23 mouse cellular contexts compared by ENCODE assay signal in genomic region chr10:115262926-115263562, GRCm38 (mm10). TPM values are rescaled to one million over a fixed set of nuclear protein-coding genes. Genes with fewer than 3 reads are reported as not detected.
A peak's percentile ranks its signal among the peaks of the same experiment; 100 is the strongest.
DNase-seq lines count a peak whose midpoint lies in the region; ATAC-seq and TF ChIP-seq lines count a peak whose summit lies in the region.
"Had no signal": no experiment of that assay in that cellular context is flagged by ENCODE, and none has a peak within 500 bp of the region (broad histone marks: within the 10 kb centered on the region; RNA-seq: fewer than 3 reads in every experiment).

No protein-coding gene starts in this region.

- H3K36me3 ChIP-seq in liver, adult 2 months (ENCODE audit: control insufficient read depth, insufficient read depth, low read length), result no peaks in the 10 kb centered on the region
- no peaks in the 10 kb centered on the region for H3K36me3 ChIP-seq in intestine, postnatal 0 days (ENCODE audit: control insufficient read depth, insufficient read depth)
- no peaks in the 10 kb centered on the region for H3K36me3 ChIP-seq in liver, embryonic 15.5 days (replicated peaks)
- no peaks in the 10 kb centered on the region for H3K36me3 ChIP-seq in stomach, postnatal 0 days (ENCODE audit: control insufficient read depth, insufficient read depth, low read length)
- H3K36me3 ChIP-seq in midbrain, embryonic 13.5 days, result no peaks in the 10 kb centered on the region
- H3K36me3 ChIP-seq: embryonic facial prominence, embryonic 12.5 days; hindbrain, embryonic 15.5 days; limb, embryonic 10.5 days had no signal

- peaks cover 4% of the 10 kb centered on the region for H3K4me1 ChIP-seq in liver, adult 2 months (ENCODE audit: control insufficient read depth, insufficient read depth, low read length)
- no peaks in the 10 kb centered on the region for H3K4me1 ChIP-seq in intestine, postnatal 0 days (replicated peaks; ENCODE audit: control insufficient read depth, insufficient read depth, low read length)
- no peaks in the 10 kb centered on the region for H3K4me1 ChIP-seq in liver, embryonic 15.5 days (replicated peaks)
- no peaks in the 10 kb centered on the region for H3K4me1 ChIP-seq in stomach, postnatal 0 days (replicated peaks; ENCODE audit: control insufficient read depth, insufficient read depth)
- H3K4me1 ChIP-seq in midbrain, embryonic 13.5 days (replicated peaks), result no peaks in the 10 kb centered on the region
- H3K4me1 ChIP-seq: embryonic facial prominence, embryonic 12.5 days; hindbrain, embryonic 15.5 days; limb, embryonic 10.5 days had no signal

- H3K79me2 ChIP-seq in liver, adult 2 months (ENCODE audit: control insufficient read depth, insufficient read depth, low read length), result no peaks in the 10 kb centered on the region

- H3K4me3 ChIP-seq in liver, adult 2 months (ENCODE audit: insufficient read depth, low read depth, low read length), result peak overlapping the region; percentile 62
- no peak overlapping the region for H3K4me3 ChIP-seq in intestine, postnatal 0 days (ENCODE audit: low read depth, low read length)
- H3K4me3 ChIP-seq in liver, embryonic 15.5 days (replicated peaks), result no peak overlapping the region; the same call in 1 of the 2 replicates
- no peak overlapping the region for H3K4me3 ChIP-seq in stomach, postnatal 0 days (ENCODE audit: low read depth, low read length)
- no peak overlapping the region for H3K4me3 ChIP-seq in midbrain, embryonic 13.5 days (replicated peaks)
- H3K4me3 ChIP-seq: embryonic facial prominence, embryonic 12.5 days; hindbrain, embryonic 15.5 days; layer of hippocampus, adult 2 months; limb, embryonic 10.5 days had no signal

- 18% methylated on average over 5 of the region's 5 CpGs for WGBS in liver, adult 2 months
- 28% methylated on average over 5 of the region's 5 CpGs for WGBS in intestine, postnatal 0 days
- WGBS in liver, embryonic 15.5 days (ENCODE audit: insufficient replicate concordance), result 45% methylated on average over 5 of the region's 5 CpGs
- WGBS in stomach, postnatal 0 days, result 39% methylated on average over 5 of the region's 5 CpGs
- 81% methylated on average over 5 of the region's 5 CpGs for WGBS in midbrain, embryonic 13.5 days

- no peaks in the 10 kb centered on the region for H3K9me3 ChIP-seq in intestine, postnatal 0 days (ENCODE audit: control insufficient read depth)
- no peaks in the 10 kb centered on the region for H3K9me3 ChIP-seq in liver, embryonic 15.5 days (replicated peaks)
- no peaks in the 10 kb centered on the region for H3K9me3 ChIP-seq in stomach, postnatal 0 days (ENCODE audit: control insufficient read depth, low read length)
- H3K9me3 ChIP-seq in midbrain, embryonic 13.5 days, result 0 out of 2 replicates have a peak, but pooled peaks cover 3% of the 10 kb centered on the region
- H3K9me3 ChIP-seq: embryonic facial prominence, embryonic 12.5 days; hindbrain, embryonic 15.5 days; limb, embryonic 10.5 days had no signal

- TF ChIP-seq POLR2A in liver, adult 2 months (IDR thresholded peaks at IDR 0.05; ENCODE audit: extremely low read depth, insufficient read depth, low read length), result no peak

- no peak for TF ChIP-seq CTCF in liver, adult 2 months (IDR thresholded peaks at IDR 0.05; ENCODE audit: low read depth, low read length)
- TF ChIP-seq CTCF in intestine, postnatal 0 days (IDR thresholded peaks at IDR 0.05; ENCODE audit: low read depth), result no peak
- TF ChIP-seq CTCF in stomach, postnatal 0 days (IDR thresholded peaks at IDR 0.05; ENCODE audit: low read depth), result no peak

- no peak for TF ChIP-seq EP300 in stomach, postnatal 0 days (optimal IDR thresholded peaks at IDR 0.05)

- peak overlapping the region; percentile 46 for H3K4me2 ChIP-seq in intestine, postnatal 0 days (replicated peaks; ENCODE audit: low read depth)
- peak overlapping the region; percentile 18; the same call in 1 of the 2 replicates for H3K4me2 ChIP-seq in liver, embryonic 15.5 days
- H3K4me2 ChIP-seq in stomach, postnatal 0 days (replicated peaks; ENCODE audit: low read depth), result no peak overlapping the region
- no peak overlapping the region for H3K4me2 ChIP-seq in midbrain, embryonic 13.5 days (replicated peaks)
- H3K4me2 ChIP-seq: embryonic facial prominence, embryonic 12.5 days; hindbrain, embryonic 15.5 days had no signal

- no peaks in the 10 kb centered on the region for H3K27me3 ChIP-seq in liver, adult 2 months (ENCODE audit: control insufficient read depth, insufficient read depth, low read length)
- H3K27me3 ChIP-seq in intestine, postnatal 0 days (replicated peaks; ENCODE audit: control insufficient read depth, insufficient read depth, low read length), result no peaks in the 10 kb centered on the region
- no peaks in the 10 kb centered on the region for H3K27me3 ChIP-seq in liver, embryonic 15.5 days
- no peaks in the 10 kb centered on the region for H3K27me3 ChIP-seq in stomach, postnatal 0 days (ENCODE audit: control insufficient read depth, insufficient read depth, low read length)
- no peaks in the 10 kb centered on the region for H3K27me3 ChIP-seq in midbrain, embryonic 13.5 days
- H3K27me3 ChIP-seq: embryonic facial prominence, embryonic 12.5 days; hindbrain, embryonic 15.5 days had no signal

- peak; percentile 62 for ATAC-seq in intestine, postnatal 0 days
- ATAC-seq in liver, embryonic 15.5 days (ENCODE audit: insufficient read depth), result peak; percentile 67; the same call in 1 of the 2 replicates
- peak; percentile 78 for ATAC-seq in stomach, postnatal 0 days (ENCODE audit: low FRiP score, low TSS enrichment)
- ATAC-seq in midbrain, embryonic 13.5 days, result no peak
- no peak for ATAC-seq in monocyte, adult 5-6 weeks (replicated peaks; ENCODE audit: insufficient number of reproducible peaks, low FRiP score, low TSS enrichment, poor library complexity, severe bottlenecking)
- ATAC-seq: CD4-positive, CD25-positive, alpha-beta regulatory T cell, adult 4 months; forebrain, postnatal 0 days; midbrain, embryonic 16.5 days had no signal

- peak overlapping the region; percentile 67 for H3K9ac ChIP-seq in liver, adult 2 months (ENCODE audit: low read depth, low read length)
- H3K9ac ChIP-seq in intestine, postnatal 0 days (ENCODE audit: low read depth, low read length), result no peak overlapping the region
- no peak overlapping the region for H3K9ac ChIP-seq in liver, embryonic 15.5 days
- H3K9ac ChIP-seq in stomach, postnatal 0 days (ENCODE audit: low read length), result no peak overlapping the region
- no peak overlapping the region for H3K9ac ChIP-seq in midbrain, embryonic 13.5 days (replicated peaks)
- H3K9ac ChIP-seq: embryonic facial prominence, embryonic 12.5 days; forebrain, postnatal 0 days; hindbrain, embryonic 15.5 days had no signal

- peak overlapping the region; percentile 78 for H3K27ac ChIP-seq in liver, adult 2 months (replicated peaks; ENCODE audit: insufficient read depth, low read depth, low read length)
- H3K27ac ChIP-seq in intestine, postnatal 0 days (ENCODE audit: low read depth, low read length), result 0 out of 2 replicates have a peak overlapping the region, but pooled peaks have one; percentile 28
- H3K27ac ChIP-seq in liver, embryonic 15.5 days (replicated peaks), result peak overlapping the region; percentile 10; the same call in 1 of the 2 replicates
- H3K27ac ChIP-seq in stomach, postnatal 0 days (replicated peaks), result no peak overlapping the region
- no peak overlapping the region for H3K27ac ChIP-seq in midbrain, embryonic 13.5 days
- H3K27ac ChIP-seq: embryonic facial prominence, embryonic 12.5 days; hindbrain, embryonic 15.5 days; kidney, postnatal 0 days; layer of hippocampus, adult 2 months; limb, embryonic 10.5 days had no signal

- DNase-seq in liver, adult 2 months (ENCODE audit: extremely low read depth, low read depth, low spot score), result peak; percentile 89
- no peak for DNase-seq in liver
- no peak for DNase-seq in stomach, postnatal 0 days (ENCODE audit: low spot score)
- DNase-seq in right cerebral cortex, postnatal 25 days, result no peak
- DNase-seq: adrenal gland, adult 8-10 months; cerebellum, adult 18-20 months; cerebellum, postnatal 14 days; forebrain, postnatal 0 days; gastrocnemius, postnatal 36 days; kidney, adult 18-20 months; lung, adult 18-20 months; right cerebral cortex, adult 18-20 months had no signal

RNA-seq across cellular contexts. Expression of gene Tbc1d15, which starts 11.8 kb away (rescaled TPM):
- 46.2 and 49.9 TPM in 2 replicates for total RNA-seq in liver, adult 2 months (2014; rRNA removed)
- 6.7 and 7.7 TPM in 2 replicates for polyA plus RNA-seq in liver, adult 2 months (2012; rRNA removed)
- 59.9 and 65.1 TPM in 2 replicates for polyA plus RNA-seq in intestine, postnatal 0 days (2015; fragmentation: Nextera tagmentation; extraction: Ambion mirVana)
- 33.1 and 33.8 TPM in 2 replicates for polyA plus RNA-seq in liver, embryonic 15.5 days (2015; fragmentation: Nextera tagmentation; extraction: Ambion mirVana)
- polyA plus RNA-seq in stomach, postnatal 0 days (2015; fragmentation: Nextera tagmentation; extraction: Ambion mirVana), result 38.3 and 46.5 TPM in 2 replicates
- polyA plus RNA-seq in midbrain, embryonic 13.5 days (2015; fragmentation: Nextera tagmentation; extraction: Ambion mirVana), result 36.5 and 42.5 TPM in 2 replicates
- total RNA-seq in monocyte, adult 5-6 weeks (2017), result 47.9 to 73.7 TPM (median 65.3 TPM) in 3 replicates

RNA-seq across cellular contexts. Expression of gene Rab21, which starts 52.4 kb away (rescaled TPM):
- total RNA-seq in liver, adult 2 months (2014; rRNA removed), result 14.7 and 16.5 TPM in 2 replicates
- 18.0 and 19.0 TPM in 2 replicates for polyA plus RNA-seq in liver, adult 2 months (2012; rRNA removed)
- 14.7 and 15.9 TPM in 2 replicates for polyA plus RNA-seq in intestine, postnatal 0 days (2015; fragmentation: Nextera tagmentation; extraction: Ambion mirVana)
- polyA plus RNA-seq in liver, embryonic 15.5 days (2015; fragmentation: Nextera tagmentation; extraction: Ambion mirVana), result 2.4 and 3.3 TPM in 2 replicates
- 8.0 and 17.0 TPM in 2 replicates for polyA plus RNA-seq in stomach, postnatal 0 days (2015; fragmentation: Nextera tagmentation; extraction: Ambion mirVana)
- 6.7 and 7.0 TPM in 2 replicates for polyA plus RNA-seq in midbrain, embryonic 13.5 days (2015; fragmentation: Nextera tagmentation; extraction: Ambion mirVana)
- 49.5 to 62.4 TPM (median 51.1 TPM) in 3 replicates for total RNA-seq in monocyte, adult 5-6 weeks (2017)

Comparison
In these comparisons a context has a peak if more than half of its experiments do, and no peak if none do; other contexts are left out.
1. H3K27ac ChIP-seq: peak in liver, adult 2 months (single experiment), intestine, postnatal 0 days (single experiment) and liver, embryonic 15.5 days (single experiment); none in stomach, postnatal 0 days (single experiment) and midbrain, embryonic 13.5 days (single experiment).
2. ATAC-seq: peak in intestine, postnatal 0 days (single experiment), liver, embryonic 15.5 days (single experiment) and stomach, postnatal 0 days (single experiment); none in midbrain, embryonic 13.5 days (single experiment) and monocyte, adult 5-6 weeks (single experiment).
3. H3K4me2 ChIP-seq: peak in intestine, postnatal 0 days (single experiment) and liver, embryonic 15.5 days (single experiment); none in stomach, postnatal 0 days (single experiment) and midbrain, embryonic 13.5 days (single experiment).